Mouse (Mus musculus) hindbrain, embryonic 15.5 days (tissue): ENCODE data around the gene Oas3. TPM values are rescaled to one million over a fixed set of nuclear protein-coding genes. Genes with fewer than 3 reads are reported as not detected.
A peak's percentile ranks its signal among the peaks of the same experiment; 100 is the strongest.
"Not testable (repeated sequence)": the region's sequence is repeated elsewhere in the genome, so short reads cannot be mapped to it uniquely, and the experiment has no call there.

ENCODE experiments used
- ATAC-seq: fragments of 200-750 bp; cut with Nextera tagmentation; 2 replicates; pipeline ENCODE4 v1.8.0; 2017; ENCODE audit warnings: low read depth, moderate number of reproducible peaks, moderate TSS enrichment; ENCODE audit not compliant: low FRiP score
- H3K27ac ChIP-seq: fragments of 300-500 bp; sonication (generic); replicated peaks from 2 replicates; pipeline ENCODE4 v1.5.1; 2015; ENCODE audit warnings: mild to moderate bottlenecking, inconsistent platforms
- H3K27me3 ChIP-seq: fragments of 300-500 bp; sonication (generic); 2 replicates; pipeline ENCODE4 v1.6.1; 2015; ENCODE audit warnings: control low read depth, inconsistent platforms
- H3K36me3 ChIP-seq: fragments of 300-500 bp; sonication (generic); 2 replicates; pipeline ENCODE4 v1.6.1; 2015; ENCODE audit warnings: control low read depth, inconsistent platforms
- H3K4me1 ChIP-seq: fragments of 300-500 bp; sonication (generic); replicated peaks from 2 replicates; pipeline ENCODE4 v1.6.1; 2015; ENCODE audit warnings: control low read depth, inconsistent platforms
- H3K4me2 ChIP-seq: fragments of 300-500 bp; sonication (generic); 2 replicates; pipeline ENCODE4 v1.6.1; 2015; ENCODE audit warnings: moderate library complexity, mild to moderate bottlenecking, inconsistent platforms
- H3K4me3 ChIP-seq: fragments of 300-500 bp; sonication (generic); 2 replicates; pipeline ENCODE4 v1.5.1; 2015; ENCODE audit warnings: mild to moderate bottlenecking, inconsistent platforms
- H3K9ac ChIP-seq: fragments of 300-500 bp; sonication (generic); 2 replicates; pipeline ENCODE4 v1.6.1; 2015; ENCODE audit warnings: inconsistent platforms
- H3K9me3 ChIP-seq: fragments of 300-500 bp; sonication (generic); 2 replicates; pipeline ENCODE4 v1.6.1; 2016; ENCODE audit warnings: control low read depth, inconsistent platforms
- WGBS: fragments of 180-500 bp; shearing (Covaris S2); methylation state at CpG from one replicate; pipeline ENCODE4 v1.1.7; 2015; 5-methylcytosine and 5-hydroxymethylcytosine counted together
- polyA plus RNA-seq: library from polyadenylated mRNA; unstranded; fragments of >200 nt; fragmentation: Nextera tagmentation; extraction: Ambion mirVana; gene quantifications from 2 replicates; pipeline ENCODE4 v1.2.1, GENCODE M21; 2015

Gene Oas3
- polyA plus RNA-seq, result 1.1 TPM in 2 replicates

DNA sequence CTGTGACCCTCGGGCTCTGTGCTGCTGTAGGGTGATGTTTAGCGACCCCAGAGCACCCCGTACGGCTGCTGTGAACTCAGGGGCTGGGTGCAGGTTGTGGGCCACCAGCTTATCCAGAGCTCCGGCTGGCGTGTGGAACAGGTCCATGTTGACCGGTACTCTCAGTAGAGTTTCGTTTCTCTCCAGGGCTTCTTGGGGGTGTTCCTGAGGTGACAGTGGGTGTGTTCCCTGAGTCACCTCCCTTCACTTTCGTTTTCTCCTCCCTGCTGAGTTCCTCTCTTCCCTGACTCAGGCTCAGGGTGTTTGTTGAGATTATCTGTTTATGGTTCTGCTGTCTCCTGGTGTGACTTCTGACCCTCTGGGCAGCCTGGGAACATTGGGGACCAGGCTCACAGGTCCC, at the start of gene Oas3:
TSS of gene Oas3 (minus strand) at position 184 of the 400 bp plus-strand sequence.
- Histone ChIP-seq H3K9ac (no peak within 1 kb of the TSS), H3K4me1 (no peaks in the 10 kb centered on the region), H3K36me3 (no peaks in the 10 kb centered on the region), H3K9me3 (no peaks in the 10 kb centered on the region), H3K4me2 (no peak within 1 kb of the TSS), H3K27ac (no peak within 1 kb of the TSS), H3K27me3 (no peaks in the 10 kb centered on the region), H3K4me3 (no peak within 1 kb of the TSS)
- no peak for ATAC-seq
- 80% methylated on average over 9 of the region's 9 CpGs for whole genome bisulfite sequencing

DNA sequence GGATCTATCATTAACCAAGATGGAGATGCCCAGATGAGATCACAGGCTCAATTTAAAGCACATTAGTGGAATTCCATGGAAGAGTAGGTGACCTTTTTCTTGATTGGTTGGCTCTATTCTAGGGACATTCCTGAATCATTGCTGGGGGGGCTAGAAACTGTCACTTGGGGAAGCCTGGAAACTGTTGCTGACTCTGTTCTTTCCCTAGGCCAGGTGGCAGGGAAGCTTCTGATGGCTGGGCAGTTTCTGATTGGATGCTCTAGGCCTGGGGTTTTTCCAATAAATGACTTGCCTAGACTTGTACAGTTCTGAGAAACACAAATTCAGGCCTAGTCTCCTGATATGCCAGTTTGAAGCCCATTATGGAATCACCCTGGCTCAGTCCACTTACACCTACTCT, 41.5 kb upstream of the Oas3 start:
- no peak overlapping the region for H3K27ac ChIP-seq
- H3K27me3 ChIP-seq, result no peaks in the 10 kb centered on the region
- no peak overlapping the region for H3K9ac ChIP-seq
- no peak for ATAC-seq
- no peak overlapping the region for H3K4me2 ChIP-seq
- no peaks in the 10 kb centered on the region for H3K4me1 ChIP-seq
- no peak overlapping the region for H3K4me3 ChIP-seq
- H3K9me3 ChIP-seq, result no peaks in the 10 kb centered on the region
- no peaks in the 10 kb centered on the region for H3K36me3 ChIP-seq

DNA sequence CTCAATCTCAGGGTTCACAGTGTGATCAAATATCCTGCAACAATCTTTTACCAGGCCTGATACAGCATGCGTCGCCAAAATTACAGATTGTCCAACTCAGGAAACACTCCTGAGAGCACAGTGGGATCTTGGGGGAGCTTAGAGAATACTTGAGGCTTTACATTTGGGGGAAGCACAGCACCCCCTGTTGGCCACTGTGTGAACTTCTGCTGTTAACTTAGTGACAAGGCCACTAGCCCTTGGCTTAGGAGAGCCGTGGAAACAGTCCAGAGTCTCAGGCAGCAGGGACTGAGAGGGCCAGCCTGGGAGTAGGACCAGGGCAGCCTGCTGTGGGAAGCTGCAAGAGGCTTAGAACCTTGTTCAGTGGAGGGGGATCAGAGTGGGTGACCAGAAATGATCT, 38.5 kb upstream of the Oas3 start:
- WGBS, result 75% methylated on average over 3 of the region's 3 CpGs

DNA sequence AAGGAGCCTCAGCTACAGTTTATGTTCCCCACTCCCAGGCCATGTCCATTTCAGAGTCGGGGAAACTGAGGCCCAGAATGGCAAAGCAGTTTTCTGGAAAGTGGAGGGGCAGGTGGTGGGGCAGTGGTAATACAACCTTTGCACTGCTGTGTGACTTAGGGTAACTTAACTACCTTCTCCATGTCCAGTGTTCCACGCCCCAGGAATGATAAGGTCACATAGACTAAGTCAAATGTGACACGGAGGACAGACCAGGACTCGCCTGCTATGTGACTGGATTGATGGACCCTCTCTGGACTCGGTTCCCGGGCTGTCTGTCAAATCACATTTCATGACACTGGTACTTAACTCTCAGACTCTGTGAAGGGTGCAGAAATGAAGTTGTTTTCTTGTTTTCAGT, 35.6 kb upstream of the Oas3 start:
- Histone ChIP-seq H3K27me3 (no peaks in the 10 kb centered on the region), H3K9me3 (no peaks in the 10 kb centered on the region), H3K4me1 (peaks cover 14% of the 10 kb centered on the region), H3K27ac (no peak overlapping the region), H3K4me2 (peak overlapping the region; percentile 48), H3K36me3 (no peaks in the 10 kb centered on the region), H3K4me3 (no peak overlapping the region; the same call in 1 of the 2 replicates), H3K9ac (no peak overlapping the region)
- ATAC-seq, result no peak
- WGBS, result 84% methylated on average over 6 of the region's 6 CpGs

More for the DNA sequence above, 38.5 kb upstream of the Oas3 start:
- no peak overlapping the region for H3K4me3 ChIP-seq
- H3K4me1 ChIP-seq, result peaks cover 14% of the 10 kb centered on the region
- H3K36me3 ChIP-seq, result no peaks in the 10 kb centered on the region
- no peaks in the 10 kb centered on the region for H3K27me3 ChIP-seq
- H3K27ac ChIP-seq, result no peak overlapping the region
- H3K4me2 ChIP-seq, result no peak overlapping the region
- no peaks in the 10 kb centered on the region for H3K9me3 ChIP-seq
- ATAC-seq, result no peak
- no peak overlapping the region for H3K9ac ChIP-seq

DNA sequence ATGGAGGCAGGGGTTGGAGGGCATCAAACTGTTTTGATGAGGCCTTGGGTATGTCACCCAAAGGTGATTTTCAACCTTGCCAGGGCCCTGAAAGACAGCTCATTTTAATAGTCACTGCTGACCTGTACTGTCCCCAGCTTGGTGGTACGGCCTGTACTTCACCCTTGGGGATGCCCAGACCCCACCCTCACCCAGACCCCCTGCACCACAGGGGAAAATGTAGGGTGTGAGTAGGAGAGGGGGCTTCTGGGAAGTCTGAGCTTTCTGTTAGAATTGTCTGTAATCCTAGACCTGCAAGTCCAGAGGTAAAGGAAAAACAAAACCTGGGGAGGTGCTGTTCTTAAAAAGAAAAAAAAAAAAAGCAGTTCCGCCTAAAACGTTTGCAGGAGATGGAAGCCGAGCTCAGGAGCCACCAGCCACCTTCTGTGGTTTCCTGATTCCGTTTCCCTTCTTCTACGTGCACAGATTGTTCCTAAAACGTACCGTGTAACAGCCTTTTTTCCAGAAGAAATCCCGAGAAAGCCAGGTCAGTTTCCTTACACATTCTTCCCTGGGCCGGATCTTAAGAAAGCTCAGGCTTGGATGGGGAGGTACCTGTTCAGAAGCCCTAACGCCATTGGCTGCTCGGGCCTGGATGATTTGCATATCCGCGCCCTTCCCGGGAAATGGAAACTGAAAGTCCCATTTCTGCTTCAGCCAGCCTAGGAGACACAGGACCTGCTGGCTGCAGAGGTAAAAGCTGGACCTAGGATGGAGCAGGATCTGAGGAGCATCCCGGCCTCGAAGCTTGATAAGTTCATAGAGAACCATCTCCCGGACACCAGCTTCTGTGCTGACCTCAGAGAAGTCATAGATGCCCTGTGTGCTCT, 34.7 kb upstream of the Oas3 start, which contains the start of gene Oas1c:
TSS of gene Oas1c (minus strand) at position 564 of the 869 bp plus-strand sequence.
- peak within 1 kb of the TSS; percentile 15 for H3K4me3 ChIP-seq
- no peaks in the 10 kb centered on the region for H3K27me3 ChIP-seq
- H3K27ac ChIP-seq, result peak within 1 kb of the TSS; percentile 75
- no peaks in the 10 kb centered on the region for H3K9me3 ChIP-seq
- no peaks in the 10 kb centered on the region for H3K36me3 ChIP-seq
- H3K9ac ChIP-seq, result peak within 1 kb of the TSS; percentile 30
- ATAC-seq, result peak; percentile 87
- 8% methylated on average over 18 of the region's 18 CpGs for WGBS
- peak within 1 kb of the TSS; percentile 48 for H3K4me2 ChIP-seq
- peaks cover 14% of the 10 kb centered on the region for H3K4me1 ChIP-seq

DNA sequence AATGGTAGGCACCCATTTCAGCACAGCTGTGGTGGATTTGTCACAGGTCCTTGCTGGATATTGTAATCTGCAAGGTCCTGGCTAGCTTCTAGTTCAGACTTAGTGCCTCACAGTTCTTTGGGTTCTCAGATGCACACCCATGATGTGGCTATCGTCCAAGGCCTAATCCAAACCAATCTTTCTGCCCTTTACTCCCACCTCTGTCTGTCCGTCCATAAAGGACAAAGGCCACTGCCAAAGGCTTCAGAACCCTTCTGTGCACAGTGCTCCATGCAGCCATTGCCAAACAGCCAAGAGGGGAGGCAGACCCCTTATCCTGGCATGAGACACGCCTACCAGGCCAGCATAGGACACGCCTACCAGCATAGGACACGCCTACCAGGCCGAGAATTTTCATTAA, 31.7 kb upstream of the Oas3 start:
- Histone ChIP-seq H3K9ac (no peak overlapping the region), H3K36me3 (no peaks in the 10 kb centered on the region), H3K27me3 (no peaks in the 10 kb centered on the region)

DNA sequence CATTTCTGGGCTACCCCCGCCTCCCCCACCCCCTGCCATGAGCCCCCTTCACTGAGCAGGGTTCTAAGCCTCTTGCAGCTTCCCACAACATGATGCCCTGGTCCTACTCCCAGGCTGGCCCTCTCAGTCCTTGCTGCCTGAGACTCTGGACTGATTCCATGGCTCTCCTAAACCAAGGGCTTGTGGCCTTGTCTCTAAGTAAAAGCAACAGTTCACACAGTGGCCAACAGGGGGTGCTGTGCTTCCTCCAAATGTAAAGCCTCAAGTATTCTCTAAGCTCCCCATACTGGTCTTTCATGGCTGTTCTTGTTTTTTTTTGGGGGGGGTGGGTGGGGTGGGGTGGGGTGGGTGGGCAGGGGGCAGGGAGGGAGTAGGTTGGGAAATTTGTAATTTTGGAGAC, 29.0 kb upstream of the Oas3 start:
- peaks cover 3% of the 10 kb centered on the region for H3K4me1 ChIP-seq
- ATAC-seq, result no peak
- H3K27me3 ChIP-seq, result no peaks in the 10 kb centered on the region
- no peaks in the 10 kb centered on the region for H3K36me3 ChIP-seq
- 88% methylated on average over 1 of the region's 1 CpGs for WGBS
- H3K4me3 ChIP-seq, result no peak overlapping the region
- H3K4me2 ChIP-seq, result no peak overlapping the region
- H3K27ac ChIP-seq, result no peak overlapping the region
- H3K9me3 ChIP-seq, result no peaks in the 10 kb centered on the region
- no peak overlapping the region for H3K9ac ChIP-seq

More for the DNA sequence above, 31.7 kb upstream of the Oas3 start:
- no peak overlapping the region for H3K27ac ChIP-seq
- H3K4me1 ChIP-seq, result peaks cover 14% of the 10 kb centered on the region
- no peak overlapping the region for H3K4me3 ChIP-seq
- no peaks in the 10 kb centered on the region for H3K9me3 ChIP-seq
- no peak overlapping the region for H3K4me2 ChIP-seq
- WGBS, result 41% methylated on average over 6 of the region's 6 CpGs
- ATAC-seq, result no peak

DNA sequence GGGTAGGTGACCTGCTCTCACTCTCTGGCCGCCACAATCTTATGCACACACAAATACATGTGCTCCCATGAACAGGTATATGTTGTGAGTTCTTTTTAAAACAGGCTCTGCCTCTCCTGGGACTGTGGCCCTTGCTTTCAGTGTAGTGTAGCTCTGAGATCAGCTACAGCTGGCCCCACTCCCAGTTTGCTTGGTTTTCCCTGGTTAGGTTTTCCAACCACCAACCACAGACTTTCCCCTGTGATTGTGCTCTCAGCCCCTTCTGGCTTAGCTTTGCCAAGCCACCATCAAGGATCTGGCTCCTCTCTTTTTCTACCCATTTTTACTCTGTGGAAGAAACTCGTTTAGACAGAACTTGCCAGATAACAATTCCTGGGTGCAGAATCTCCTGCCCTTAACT, 26.1 kb upstream of the Oas3 start:
- Histone ChIP-seq H3K9me3 (no peaks in the 10 kb centered on the region), H3K36me3 (no peaks in the 10 kb centered on the region), H3K4me2 (no peak overlapping the region), H3K9ac (no peak overlapping the region), H3K27me3 (no peaks in the 10 kb centered on the region), H3K4me1 (no peaks in the 10 kb centered on the region), H3K4me3 (no peak overlapping the region), H3K27ac (no peak overlapping the region)
- WGBS, result 85% methylated on average over 2 of the region's 2 CpGs
- ATAC-seq, result no peak

DNA sequence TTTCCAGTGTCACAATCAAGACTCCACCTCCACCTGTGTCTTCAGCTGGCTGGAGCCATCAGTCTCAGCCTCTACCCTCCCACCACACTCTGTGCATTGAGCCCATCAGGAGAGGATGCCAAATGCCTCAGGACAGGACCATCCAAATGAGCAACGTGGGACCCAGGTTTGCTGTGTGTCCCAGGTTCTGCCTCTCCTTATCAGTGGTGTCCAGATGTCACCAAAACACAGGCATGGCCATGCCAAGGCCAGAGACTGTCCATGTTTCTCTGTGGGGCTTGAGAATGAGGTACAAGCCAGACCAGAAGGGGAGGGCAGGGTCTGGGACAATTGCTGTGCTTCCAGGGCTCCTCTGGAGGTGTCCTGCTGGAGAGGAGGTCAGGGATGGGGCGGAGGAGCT, 21.5 kb upstream of the Oas3 start:
- H3K9ac ChIP-seq, ATAC-seq, H3K36me3 ChIP-seq, H3K9me3 ChIP-seq, H3K4me1 ChIP-seq, H3K4me2 ChIP-seq, H3K27me3 ChIP-seq, H3K4me3 ChIP-seq, H3K27ac ChIP-seq: not testable (repeated sequence)
- 70% methylated on average over 2 of the region's 2 CpGs for WGBS

DNA sequence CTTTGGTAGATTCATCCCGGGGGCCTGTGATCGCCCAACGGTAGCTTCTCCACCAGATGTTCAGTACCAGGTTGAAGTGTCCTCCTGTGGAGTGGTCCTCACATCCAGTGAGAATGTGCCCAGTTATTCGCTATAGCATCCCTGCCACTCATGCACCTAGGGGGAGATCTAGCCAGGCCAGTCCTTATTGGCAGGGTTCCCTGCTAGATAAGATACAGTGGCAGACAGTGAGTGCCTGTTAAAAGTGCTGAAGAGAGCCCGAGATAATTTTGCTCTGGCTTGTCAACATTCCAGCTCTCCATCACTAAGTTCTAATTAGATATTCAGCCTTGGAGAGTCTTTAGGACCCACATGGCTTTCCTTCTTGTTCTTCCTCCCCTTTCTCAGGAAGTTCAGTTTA, 20.7 kb upstream of the Oas3 start:
- not testable (repeated sequence) for H3K4me2 ChIP-seq, H3K9me3 ChIP-seq, H3K4me3 ChIP-seq, ATAC-seq, H3K27ac ChIP-seq, H3K4me1 ChIP-seq, H3K9ac ChIP-seq, H3K36me3 ChIP-seq, H3K27me3 ChIP-seq
- 79% methylated on average over 5 of the region's 5 CpGs for WGBS

DNA sequence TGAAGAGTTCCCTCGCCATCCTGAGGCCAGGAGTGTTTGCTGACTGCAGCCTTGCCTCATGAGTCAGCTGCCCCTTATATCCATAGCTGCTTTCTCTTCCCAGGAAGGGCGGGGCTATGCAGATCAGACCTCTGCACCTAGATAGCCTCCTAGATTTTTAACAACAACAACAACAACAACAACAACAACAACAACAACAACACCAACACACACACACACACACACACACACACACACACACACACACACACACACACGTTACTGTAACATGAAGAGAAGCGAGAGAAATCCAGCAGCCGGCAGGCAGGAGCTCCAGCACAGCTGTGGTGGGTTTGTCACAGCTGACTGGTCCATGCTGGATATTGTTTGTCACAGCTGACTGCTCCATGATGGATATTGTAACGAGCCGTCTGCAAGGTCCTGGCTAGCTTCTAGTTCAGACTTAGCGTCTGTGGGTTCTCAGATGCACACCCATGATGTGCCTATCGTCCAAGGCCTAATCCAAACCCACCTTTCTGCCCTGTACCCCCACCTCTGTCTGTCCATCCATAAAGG, 18.1 kb upstream of the Oas3 start, which contains the start of gene Oas1e:
TSS of gene Oas1e (minus strand) at position 51 of the 555 bp plus-strand sequence.
- not testable (repeated sequence) for H3K9me3 ChIP-seq, H3K4me3 ChIP-seq, H3K27me3 ChIP-seq, ATAC-seq, H3K4me2 ChIP-seq, H3K4me1 ChIP-seq, H3K27ac ChIP-seq, H3K36me3 ChIP-seq, H3K9ac ChIP-seq
- 51% methylated on average over 9 of the region's 9 CpGs for WGBS

DNA sequence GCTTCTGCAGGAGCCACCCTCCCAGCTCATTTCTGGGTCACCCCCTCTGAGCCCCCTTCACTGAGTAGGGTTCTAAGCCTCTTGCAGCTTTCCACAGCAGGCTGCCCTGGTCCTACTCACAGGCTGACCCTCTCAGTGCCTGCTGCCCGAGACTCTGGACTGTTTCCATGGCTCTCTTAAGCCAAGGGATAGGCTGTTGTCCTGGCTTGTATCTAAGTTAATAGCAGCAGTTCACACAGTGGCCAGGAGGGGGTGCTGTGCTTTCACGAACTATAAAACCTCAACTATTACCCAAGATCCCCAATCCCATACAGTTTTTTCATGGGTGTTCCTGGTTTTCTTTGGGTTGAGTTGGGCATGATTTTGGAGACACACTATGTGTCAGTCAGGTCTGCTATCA, 15.6 kb upstream of the Oas3 start:
- H3K9ac ChIP-seq, result no peak overlapping the region
- no peaks in the 10 kb centered on the region for H3K4me1 ChIP-seq
- H3K4me3 ChIP-seq, result no peak overlapping the region
- 29% methylated on average over 2 of the region's 2 CpGs for WGBS
- H3K27me3 ChIP-seq, result no peaks in the 10 kb centered on the region
- H3K36me3 ChIP-seq, result no peaks in the 10 kb centered on the region
- ATAC-seq, result no peak
- no peak overlapping the region for H3K27ac ChIP-seq
- no peaks in the 10 kb centered on the region for H3K9me3 ChIP-seq
- no peak overlapping the region for H3K4me2 ChIP-seq
